Mouse (Mus musculus): ENCODE results near the gene Olfr380. TPM values are rescaled to one million over a fixed set of nuclear protein-coding genes. Genes with fewer than 3 reads are reported as not detected.

The Olfr380 gene
- total RNA-seq (2017) = not detected in 2 replicates

DNA sequence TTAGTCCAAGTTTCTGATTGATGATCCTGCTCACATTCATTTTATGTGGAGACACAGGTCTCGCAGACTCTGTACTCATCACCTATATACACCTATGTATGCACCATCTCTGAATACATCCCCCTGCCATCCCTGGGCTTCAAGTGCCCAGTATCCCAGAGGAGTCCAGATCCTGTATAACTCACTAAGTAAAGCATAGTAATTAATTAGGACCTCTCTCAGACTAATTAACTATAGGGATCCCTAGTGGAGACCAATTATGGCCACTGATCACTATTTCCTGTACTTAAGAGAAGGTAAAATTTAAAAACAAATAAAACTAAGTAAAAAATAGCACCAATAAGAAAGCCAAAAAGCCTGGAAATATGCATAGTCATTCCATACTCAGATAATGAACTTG, at the start of gene Olfr380:
Gene Olfr380, minus strand, starts transcription at position 101 of the 400 bp plus-strand sequence.
- no peak for ATAC-seq (replicated peaks; ENCODE audit: low read depth, poor library complexity, severe bottlenecking)

DNA sequence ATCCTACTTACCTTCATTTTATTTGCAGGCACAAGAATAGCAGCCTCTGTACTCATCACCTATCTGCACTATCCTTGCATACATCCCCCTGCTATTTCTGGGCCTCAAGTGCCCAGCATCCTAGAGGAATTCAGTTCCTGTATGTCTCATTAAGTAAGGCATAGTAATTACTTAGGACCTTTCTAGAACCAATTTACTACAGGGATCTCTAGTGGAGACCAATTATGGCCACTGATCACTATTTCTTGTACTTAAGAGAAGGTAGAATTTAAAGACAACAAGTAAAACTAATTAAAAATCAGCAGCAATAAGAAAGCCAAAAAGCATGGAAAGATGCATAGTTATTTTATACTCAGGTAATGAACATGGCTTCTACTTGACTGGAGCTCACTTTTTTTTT, 34.2 kb upstream of the Olfr380 start, which contains the start of gene Olfr381:
Gene Olfr381, minus strand, starts transcription at position 101 of the 400 bp plus-strand sequence.
- no peak for ATAC-seq (replicated peaks; ENCODE audit: low read depth, poor library complexity, severe bottlenecking)

DNA sequence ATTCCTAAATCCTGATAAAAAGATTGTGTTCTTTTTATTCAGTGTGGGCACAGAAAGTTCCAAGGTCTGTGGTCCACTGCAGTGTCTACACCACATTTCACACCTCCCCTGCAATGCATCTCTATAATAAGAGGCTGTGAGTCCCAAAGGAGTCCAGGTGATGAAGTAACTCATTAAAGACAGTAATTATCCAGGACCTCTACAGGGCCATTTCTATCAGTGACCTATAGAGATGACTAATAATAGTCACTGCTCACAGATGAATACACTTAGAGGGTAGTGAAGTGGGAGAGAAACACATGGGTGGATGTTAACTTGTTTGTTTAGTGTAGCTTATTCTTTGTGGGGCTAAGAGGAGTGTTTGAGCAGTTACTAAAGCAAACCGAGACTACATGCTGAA, 28.9 kb downstream of the Olfr380 start, which contains the start of gene Olfr378:
Gene Olfr378, minus strand, starts transcription at position 101 of the 400 bp plus-strand sequence.
- ATAC-seq (replicated peaks; ENCODE audit: low read depth, poor library complexity, severe bottlenecking) = no peak

Other genes starting within 250 kb of the Olfr380 start
- not detected in 2 replicates for gene Trpv1, start 223.2 kb downstream of the Olfr380 start, total RNA-seq (2017)
- not detected in 2 replicates for gene Trpv3, start 190.1 kb downstream of the Olfr380 start, total RNA-seq (2017)
- gene Aspa, start 127.9 kb downstream of the Olfr380 start, total RNA-seq (2017) = 3.8 and 7.4 TPM in 2 replicates
- gene Gm49340, start 127.8 kb downstream of the Olfr380 start, total RNA-seq (2017) = not detected in 2 replicates
- not detected in 2 replicates for gene Spata22, start 127.8 kb downstream of the Olfr380 start, total RNA-seq (2017)
- gene Olfr20, start 106.7 kb downstream of the Olfr380 start, total RNA-seq (2017) = not detected in 2 replicates
- gene Olfr376, start 86.3 kb downstream of the Olfr380 start, total RNA-seq (2017) = not detected in 2 replicates
- gene Olfr1, start 57.9 kb downstream of the Olfr380 start, total RNA-seq (2017) = not detected in 2 replicates
- gene Olfr378, start 29.0 kb downstream of the Olfr380 start, total RNA-seq (2017) = not detected in 2 replicates
- not detected in 2 replicates for gene Olfr381, start 34.1 kb upstream of the Olfr380 start, total RNA-seq (2017)
- gene Olfr382, start 59.7 kb upstream of the Olfr380 start, total RNA-seq (2017) = not detected in 2 replicates
- gene Olfr385, start 135.5 kb upstream of the Olfr380 start, total RNA-seq (2017) = not detected in 2 replicates
- not detected in 2 replicates for gene Olfr384, start 141.1 kb upstream of the Olfr380 start, total RNA-seq (2017)
- gene Zfp735, start 231.3 kb upstream of the Olfr380 start, total RNA-seq (2017) = not detected in 2 replicates

Measured in common myeloid progenitor, adult 5-6 weeks (primary cell).